Mouse (Mus musculus) heart, embryonic 15.5 days (tissue): ENCODE results near the gene Pga5. TPM values are rescaled to one million over a fixed set of nuclear protein-coding genes. Genes with fewer than 3 reads are reported as not detected.

Source experiments
- ATAC-seq: fragments of 200-750 bp; cut with Nextera tagmentation; replicated peaks from 2 replicates; pipeline ENCODE4 v1.8.0; 2017; ENCODE audit warnings: low read depth, moderate TSS enrichment; ENCODE audit not compliant: insufficient number of reproducible peaks, insufficient read depth, low FRiP score
- H3K27ac ChIP-seq: fragments of 300-500 bp; sonication (generic); 2 replicates; pipeline ENCODE4 v1.5.1; 2015; ENCODE audit warnings: mild to moderate bottlenecking, inconsistent platforms
- H3K27me3 ChIP-seq: fragments of 300-500 bp; sonication (generic); 2 replicates; pipeline ENCODE4 v1.6.1; 2015; ENCODE audit warnings: inconsistent platforms
- H3K36me3 ChIP-seq: fragments of 300-500 bp; sonication (generic); 2 replicates; pipeline ENCODE4 v1.6.1; 2015; ENCODE audit warnings: mild to moderate bottlenecking, inconsistent platforms
- H3K4me1 ChIP-seq: fragments of 300-500 bp; sonication (generic); replicated peaks from 2 replicates; pipeline ENCODE4 v1.6.1; 2015; ENCODE audit warnings: inconsistent platforms
- H3K4me2 ChIP-seq: fragments of 300-500 bp; sonication (generic); 2 replicates; pipeline ENCODE4 v1.6.1; 2015; ENCODE audit warnings: inconsistent platforms, mild to moderate bottlenecking, moderate library complexity
- H3K4me3 ChIP-seq: fragments of 300-500 bp; sonication (generic); 2 replicates; pipeline ENCODE4 v1.5.1; 2015; ENCODE audit warnings: mild to moderate bottlenecking, inconsistent platforms
- H3K9ac ChIP-seq: fragments of 300-500 bp; sonication (generic); 2 replicates; pipeline ENCODE4 v1.6.1; 2015; ENCODE audit warnings: mild to moderate bottlenecking, inconsistent platforms
- H3K9me3 ChIP-seq: fragments of 300-500 bp; sonication (generic); replicated peaks from 2 replicates; pipeline ENCODE4 v1.6.1; 2016; ENCODE audit warnings: inconsistent platforms
- WGBS: fragments of 180-500 bp; shearing (Covaris S2); methylation state at CpG from one replicate; pipeline ENCODE4 v1.1.7; 2015; ENCODE audit warnings: mixed read lengths; 5-methylcytosine and 5-hydroxymethylcytosine counted together
- polyA plus RNA-seq: library from polyadenylated mRNA; unstranded; fragments of >200 nt; fragmentation: Nextera tagmentation; extraction: Ambion mirVana; gene quantifications from 2 replicates; pipeline ENCODE4 v1.2.1, GENCODE M21; 2015

The Pga5 gene
- polyA plus RNA-seq, 1 experiment from 2014 or later: not detected

DNA sequence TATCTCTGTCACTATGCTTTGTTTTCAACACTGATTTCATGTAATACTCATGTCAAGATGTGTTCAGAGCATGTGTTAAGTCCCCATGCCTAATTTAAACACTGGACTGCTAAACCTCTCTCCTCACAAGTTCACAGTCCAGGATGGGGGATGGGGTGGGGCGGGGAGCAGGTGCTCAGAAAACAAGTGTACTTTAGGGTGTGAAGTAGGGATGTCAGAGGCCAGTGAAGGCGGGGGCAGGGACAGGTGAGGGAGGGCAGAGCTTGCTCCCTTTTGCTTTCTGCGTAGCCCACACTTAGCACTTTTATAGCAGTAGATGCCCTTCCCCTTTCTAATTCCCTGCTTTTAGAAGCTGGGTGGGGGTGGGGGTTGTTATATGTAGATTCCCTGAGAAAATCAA is 12.8 kb downstream of the Pga5 start:
- H3K4me1 ChIP-seq: no peaks in the 10 kb centered on the region
- no peak overlapping the region for H3K4me3 ChIP-seq
- no peaks in the 10 kb centered on the region for H3K9me3 ChIP-seq
- H3K27ac ChIP-seq: no peak overlapping the region
- no peaks in the 10 kb centered on the region; the same call in 1 of the 2 replicates for H3K27me3 ChIP-seq
- H3K4me2 ChIP-seq: no peak overlapping the region
- 52% methylated on average over 3 of the region's 3 CpGs for WGBS
- H3K36me3 ChIP-seq: no peaks in the 10 kb centered on the region
- no peak overlapping the region for H3K9ac ChIP-seq
- no peak for ATAC-seq

- Histone ChIP-seq H3K4me3 (no peak overlapping the region), H3K27me3 (no peaks in the 10 kb centered on the region; the same call in 1 of the 2 replicates), H3K36me3 (no peaks in the 10 kb centered on the region), H3K9ac (no peak overlapping the region), H3K9me3 (no peaks in the 10 kb centered on the region), H3K27ac (no peak overlapping the region), H3K4me2 (no peak overlapping the region), H3K4me1 (no peaks in the 10 kb centered on the region)
- ATAC-seq: no peak
- WGBS: 55% methylated on average over 3 of the region's 3 CpGs
Observed at GRCm38 (mm10) chr19:10662665-10663064, 15.2 kb downstream of the Pga5 start.

DNA sequence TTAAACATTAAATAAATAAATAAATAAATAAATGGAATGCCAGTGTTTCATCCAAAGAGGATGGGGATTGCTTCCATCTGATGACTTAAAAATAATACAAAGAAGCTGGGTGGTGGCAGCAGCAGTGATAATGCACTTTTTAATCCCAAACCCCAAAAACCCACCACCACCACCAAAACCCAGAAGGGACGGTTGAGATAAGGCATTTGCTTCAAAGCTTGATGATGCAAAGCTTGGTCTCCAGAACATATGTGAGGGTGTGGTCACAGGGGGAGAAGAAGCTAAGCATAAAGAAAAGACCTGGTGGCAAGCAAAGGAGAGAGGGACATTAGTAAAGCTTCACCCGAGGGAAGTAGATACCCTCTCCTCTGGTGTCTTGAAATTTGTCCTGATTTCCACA is 16.0 kb downstream of the Pga5 start:
- Histone ChIP-seq H3K4me1 (no peaks in the 10 kb centered on the region), H3K4me3 (no peak overlapping the region), H3K4me2 (no peak overlapping the region), H3K27me3 (no peaks in the 10 kb centered on the region; the same call in 1 of the 2 replicates), H3K9ac (no peak overlapping the region), H3K9me3 (no peaks in the 10 kb centered on the region), H3K36me3 (no peaks in the 10 kb centered on the region), H3K27ac (no peak overlapping the region)
- ATAC-seq: no peak
- 86% methylated on average over 2 of the region's 2 CpGs for WGBS

GRCm38 (mm10) chr19:10661373-10661772 is 16.5 kb downstream of the Pga5 start:
- Histone ChIP-seq H3K9ac (no peak overlapping the region), H3K4me2 (no peak overlapping the region), H3K36me3 (no peaks in the 10 kb centered on the region), H3K4me3 (no peak overlapping the region), H3K4me1 (peaks cover 3% of the 10 kb centered on the region; the same call in 1 of the 2 replicates), H3K27me3 (no peaks in the 10 kb centered on the region; the same call in 1 of the 2 replicates), H3K27ac (no peak overlapping the region), H3K9me3 (no peaks in the 10 kb centered on the region)
- 46% methylated on average over 5 of the region's 5 CpGs for WGBS
- ATAC-seq: no peak

DNA sequence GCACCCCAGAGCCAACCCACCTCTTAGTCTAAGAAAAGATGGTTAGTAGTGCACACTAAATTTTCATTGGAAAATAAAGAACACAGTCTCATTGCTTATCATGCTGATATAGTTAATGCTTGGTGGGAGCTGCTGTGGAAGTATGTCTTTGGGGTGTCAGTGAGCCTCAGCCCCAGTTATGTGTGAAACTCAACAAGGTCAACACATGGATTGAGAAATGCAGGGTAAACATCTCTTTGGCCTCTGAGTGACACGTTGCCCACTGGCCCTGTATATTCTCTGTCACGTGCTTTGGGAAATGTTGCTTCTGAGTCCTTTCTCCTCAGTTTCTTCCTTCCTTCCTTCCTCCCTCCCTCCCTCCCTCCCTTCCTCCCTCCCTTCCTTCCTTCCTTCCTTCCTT is 19.5 kb downstream of the Pga5 start:
- H3K4me3 ChIP-seq: no peak overlapping the region
- WGBS: 72% methylated on average over 2 of the region's 2 CpGs
- H3K36me3 ChIP-seq: no peaks in the 10 kb centered on the region
- no peak overlapping the region for H3K27ac ChIP-seq
- ATAC-seq: no peak
- no peaks in the 10 kb centered on the region for H3K9me3 ChIP-seq
- no peak overlapping the region for H3K9ac ChIP-seq
- H3K27me3 ChIP-seq: no peaks in the 10 kb centered on the region
- H3K4me2 ChIP-seq: no peak overlapping the region
- peaks cover 3% of the 10 kb centered on the region; the same call in 1 of the 2 replicates for H3K4me1 ChIP-seq

DNA sequence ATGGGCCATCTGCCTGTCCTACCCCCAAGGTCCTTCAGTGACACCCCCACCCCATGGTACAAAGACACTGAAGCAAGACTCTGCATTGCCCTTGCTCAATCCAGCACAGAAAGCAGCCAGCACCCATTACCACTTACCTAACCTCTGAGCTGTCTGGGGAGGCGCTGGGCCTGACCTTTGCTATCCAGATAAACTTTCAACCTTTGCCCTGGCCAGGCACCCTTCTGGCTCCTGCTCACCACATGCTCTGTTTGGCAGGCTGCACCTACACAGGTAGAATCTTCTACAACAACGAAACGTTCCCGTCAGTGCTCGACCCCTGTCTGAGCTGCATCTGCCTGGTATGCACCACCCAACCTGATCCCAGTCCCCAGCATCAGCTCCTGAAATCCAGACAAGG is 20.1 kb downstream of the Pga5 start:
- Histone ChIP-seq H3K4me3 (no peak overlapping the region), H3K4me2 (no peak overlapping the region), H3K36me3 (no peaks in the 10 kb centered on the region), H3K4me1 (peaks cover 3% of the 10 kb centered on the region; the same call in 1 of the 2 replicates), H3K27me3 (no peaks in the 10 kb centered on the region), H3K9me3 (no peaks in the 10 kb centered on the region), H3K27ac (no peak overlapping the region), H3K9ac (no peak overlapping the region)
- WGBS: 75% methylated on average over 5 of the region's 5 CpGs
- no peak for ATAC-seq

- Histone ChIP-seq H3K4me2 (no peak overlapping the region), H3K36me3 (no peaks in the 10 kb centered on the region), H3K9ac (no peak overlapping the region), H3K9me3 (no peaks in the 10 kb centered on the region), H3K4me3 (no peak overlapping the region), H3K4me1 (peaks cover 3% of the 10 kb centered on the region; the same call in 1 of the 2 replicates), H3K27ac (no peak overlapping the region), H3K27me3 (no peaks in the 10 kb centered on the region)
- WGBS: 45% methylated on average over 3 of the region's 3 CpGs
- ATAC-seq: no peak
Observed at GRCm38 (mm10) chr19:10656058-10656457, 21.8 kb downstream of the Pga5 start.

- no peak overlapping the region for H3K27ac ChIP-seq
- ATAC-seq: no peak
- no peak overlapping the region for H3K4me2 ChIP-seq
- no peaks in the 10 kb centered on the region for H3K9me3 ChIP-seq
- no peak overlapping the region for H3K4me3 ChIP-seq
- H3K36me3 ChIP-seq: no peaks in the 10 kb centered on the region
- no peak overlapping the region for H3K9ac ChIP-seq
- 64% methylated on average over 8 of the region's 8 CpGs for WGBS
- H3K4me1 ChIP-seq: no peaks in the 10 kb centered on the region
- H3K27me3 ChIP-seq: 0 out of 2 replicates have a peak, but pooled peaks cover 2% of the 10 kb centered on the region
Observed at GRCm38 (mm10) chr19:10648156-10648555, 29.7 kb downstream of the Pga5 start.

GRCm38 (mm10) chr19:10645616-10646015 is 32.3 kb downstream of the Pga5 start:
- no peaks in the 10 kb centered on the region for H3K9me3 ChIP-seq
- H3K27me3 ChIP-seq: peaks cover 16% of the 10 kb centered on the region; the same call in 1 of the 2 replicates
- WGBS: 81% methylated on average over 2 of the region's 2 CpGs
- H3K9ac ChIP-seq: no peak overlapping the region
- no peak overlapping the region for H3K4me3 ChIP-seq
- H3K27ac ChIP-seq: no peak overlapping the region
- no peak for ATAC-seq
- H3K4me2 ChIP-seq: no peak overlapping the region
- no peaks in the 10 kb centered on the region for H3K36me3 ChIP-seq
- no peaks in the 10 kb centered on the region for H3K4me1 ChIP-seq

- ATAC-seq: no peak
- WGBS: 45% methylated on average over 13 of the region's 13 CpGs
- H3K4me3 ChIP-seq: no peak overlapping the region
Observed at GRCm38 (mm10) chr19:10640589-10641378, 37.1 kb downstream of the Pga5 start.

DNA sequence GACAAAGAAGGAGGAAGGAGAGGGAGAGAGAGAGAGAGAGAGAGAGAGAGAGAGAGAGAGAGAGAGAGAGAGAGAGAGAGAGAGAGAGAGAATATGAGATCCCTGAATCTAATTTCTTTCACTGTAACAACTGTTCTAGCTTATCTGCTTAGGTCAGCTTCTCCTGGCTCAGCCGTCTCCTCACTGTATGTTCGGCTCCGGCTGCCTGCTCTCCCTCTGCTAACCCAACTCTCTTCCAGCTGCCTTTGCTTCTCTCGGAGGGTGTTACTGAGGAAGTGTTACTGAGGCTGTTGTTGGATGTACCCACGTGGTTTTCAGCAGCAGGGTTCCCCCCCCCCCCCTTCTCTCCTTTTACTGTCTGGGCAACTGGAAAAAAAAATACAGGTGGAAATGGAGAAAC is 37.8 kb downstream of the Pga5 start:
- Histone ChIP-seq H3K36me3 (no peaks in the 10 kb centered on the region), H3K4me2 (peak overlapping the region; percentile 13; the same call in 1 of the 2 replicates), H3K27me3 (peaks cover 14% of the 10 kb centered on the region; the same call in 1 of the 2 replicates), H3K9me3 (no peaks in the 10 kb centered on the region), H3K4me1 (peaks cover 5% of the 10 kb centered on the region), H3K4me3 (no peak overlapping the region), H3K9ac (no peak overlapping the region), H3K27ac (no peak overlapping the region)
- ATAC-seq: no peak
- 4% methylated on average over 5 of the region's 5 CpGs for WGBS

More at GRCm38 (mm10) chr19:10640589-10641378, 37.1 kb downstream of the Pga5 start:
- H3K27me3 ChIP-seq: peaks cover 14% of the 10 kb centered on the region; the same call in 1 of the 2 replicates
- H3K36me3 ChIP-seq: no peaks in the 10 kb centered on the region
- H3K27ac ChIP-seq: no peak overlapping the region
- H3K4me1 ChIP-seq: peaks cover 3% of the 10 kb centered on the region; the same call in 1 of the 2 replicates
- no peak overlapping the region for H3K9ac ChIP-seq
- peak overlapping the region; percentile 13; the same call in 1 of the 2 replicates for H3K4me2 ChIP-seq
- H3K9me3 ChIP-seq: no peaks in the 10 kb centered on the region

- Histone ChIP-seq H3K9me3 (no peaks in the 10 kb centered on the region), H3K36me3 (no peaks in the 10 kb centered on the region), H3K27ac (no peak overlapping the region), H3K4me3 (no peak overlapping the region), H3K4me1 (peaks cover 20% of the 10 kb centered on the region), H3K4me2 (no peak overlapping the region), H3K27me3 (peaks cover 12% of the 10 kb centered on the region; the same call in 1 of the 2 replicates), H3K9ac (no peak overlapping the region)
- ATAC-seq: no peak
- 45% methylated on average over 7 of the region's 7 CpGs for WGBS
Observed at GRCm38 (mm10) chr19:10637840-10638239, 40.0 kb downstream of the Pga5 start.
